Mouse (Mus musculus): Measurements from ENCODE around the gene Rbm24. TPM values are rescaled to one million over a fixed set of nuclear protein-coding genes. Genes with fewer than 3 reads are reported as not detected.

Gene Rbm24
- polyA plus RNA-seq (2012): 0.48 and 0.52 TPM in 2 replicates

GRCm38 (mm10) chr13:46418141-46418601, at the start of gene Rbm24:
Gene Rbm24 (plus strand): TSS chr13:46418434.

Other genes with a start within 250 kb of the Rbm24 start
- gene Stmnd1, start 144.7 kb upstream of the Rbm24 start, polyA plus RNA-seq (2012): not detected in 2 replicates
- gene Cap2, start 83.4 kb downstream of the Rbm24 start, polyA plus RNA-seq (2012): 0.22 and 0.27 TPM in 2 replicates

All from megakaryocyte-erythroid progenitor cell, adult 5 weeks (primary cell).